Mouse (Mus musculus): ENCODE results near the gene Sox5. TPM values are rescaled to one million over a fixed set of nuclear protein-coding genes. Genes with fewer than 3 reads are reported as not detected.

The Sox5 gene
- polyA plus RNA-seq, 1 experiment from 2014 or later = 27.0 TPM

DNA sequence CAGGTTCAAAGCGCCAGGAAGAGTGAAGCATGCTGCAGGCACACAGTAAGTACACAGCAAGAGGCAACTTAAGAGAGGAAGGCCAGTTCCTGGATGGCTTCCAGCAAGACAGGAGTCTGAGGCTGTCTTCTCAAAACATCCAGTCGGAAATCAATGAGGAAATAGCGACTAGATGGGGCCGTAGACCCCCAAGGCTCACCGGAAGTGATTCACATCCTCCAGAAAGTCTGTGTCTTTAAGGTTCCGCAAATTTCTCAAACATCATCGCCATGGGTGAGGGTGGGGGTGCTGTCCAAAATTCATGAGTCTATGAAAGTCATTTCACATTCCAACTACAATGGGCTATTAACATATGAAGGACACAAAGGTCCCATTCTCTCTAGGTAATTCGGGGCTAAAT is 821.7 kb downstream of the Sox5 start:
- DNase-seq (ENCODE audit: low spot score) (no peak), ATAC-seq (ENCODE audit: low FRiP score) (no peak)
- H3K4me2 ChIP-seq (replicated peaks) = no peak overlapping the region
- H3K4me3 ChIP-seq (replicated peaks; ENCODE audit: low read length) = no peak overlapping the region
- no peaks in the 10 kb centered on the region for H3K9me3 ChIP-seq (ENCODE audit: control insufficient read depth, low read length)
- no peak overlapping the region for H3K27ac ChIP-seq
- H3K27me3 ChIP-seq (ENCODE audit: control insufficient read depth, insufficient read depth, low read length) = no peaks in the 10 kb centered on the region
- no peaks in the 10 kb centered on the region for H3K4me1 ChIP-seq (replicated peaks; ENCODE audit: control insufficient read depth, insufficient read depth, low read length)
- H3K9ac ChIP-seq = no peak overlapping the region
- 89% methylated on average over 8 of the region's 8 CpGs for WGBS
- no peaks in the 10 kb centered on the region for H3K36me3 ChIP-seq (replicated peaks; ENCODE audit: control insufficient read depth, insufficient read depth)

DNA sequence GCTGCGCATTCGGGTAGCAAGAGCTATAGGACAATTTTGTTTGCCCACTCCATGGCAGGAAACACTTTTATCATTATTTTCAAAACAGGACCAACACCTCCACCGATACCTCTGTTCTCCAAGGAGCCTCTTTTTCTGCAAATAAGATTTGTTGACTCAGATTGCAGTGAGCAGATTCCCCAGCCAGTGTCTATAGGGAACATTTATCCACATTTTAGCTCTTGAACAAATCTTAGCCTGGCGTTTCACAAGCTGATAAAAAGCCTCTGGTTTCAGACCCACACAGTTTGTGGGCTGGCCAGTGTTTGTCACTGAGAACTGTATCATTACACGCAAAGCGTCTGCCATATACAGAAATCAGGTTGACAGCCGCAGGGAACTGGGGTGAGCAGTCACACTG is 823.4 kb downstream of the Sox5 start:
- no peak overlapping the region for H3K9ac ChIP-seq
- no peaks in the 10 kb centered on the region for H3K9me3 ChIP-seq (ENCODE audit: control insufficient read depth, low read length)
- no peaks in the 10 kb centered on the region for H3K27me3 ChIP-seq (ENCODE audit: control insufficient read depth, insufficient read depth, low read length)
- no peak overlapping the region for H3K27ac ChIP-seq
- 89% methylated on average over 7 of the region's 7 CpGs for WGBS
- no peak for DNase-seq (ENCODE audit: low spot score)
- no peaks in the 10 kb centered on the region for H3K4me1 ChIP-seq (replicated peaks; ENCODE audit: control insufficient read depth, insufficient read depth, low read length)
- H3K4me2 ChIP-seq (replicated peaks) = no peak overlapping the region
- ATAC-seq (ENCODE audit: low FRiP score) = no peak
- H3K4me3 ChIP-seq (replicated peaks; ENCODE audit: low read length) = no peak overlapping the region
- H3K36me3 ChIP-seq (replicated peaks; ENCODE audit: control insufficient read depth, insufficient read depth) = no peaks in the 10 kb centered on the region

DNA sequence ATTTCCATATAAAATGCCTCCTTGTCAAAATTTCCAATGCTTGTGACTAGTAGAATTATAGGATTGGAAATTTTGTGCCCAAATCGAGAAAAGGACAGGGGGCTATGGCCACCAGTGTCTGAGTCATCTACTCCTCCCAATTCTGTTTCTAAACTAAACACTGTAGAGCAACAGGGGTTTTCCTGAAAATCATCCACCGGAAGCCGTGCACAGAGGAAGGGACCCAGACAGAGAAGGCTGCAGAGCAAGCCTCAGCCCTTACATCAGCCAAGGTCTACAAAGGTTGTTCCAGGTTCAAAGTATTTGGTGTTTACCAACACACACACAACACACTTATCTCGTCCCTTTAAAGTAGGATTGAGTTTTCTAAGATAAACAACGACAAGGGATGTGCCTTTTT is 824.7 kb downstream of the Sox5 start:
- H3K9me3 ChIP-seq (ENCODE audit: control insufficient read depth, low read length) = no peaks in the 10 kb centered on the region
- ATAC-seq (ENCODE audit: low FRiP score) = no peak
- no peak overlapping the region for H3K27ac ChIP-seq

DNA sequence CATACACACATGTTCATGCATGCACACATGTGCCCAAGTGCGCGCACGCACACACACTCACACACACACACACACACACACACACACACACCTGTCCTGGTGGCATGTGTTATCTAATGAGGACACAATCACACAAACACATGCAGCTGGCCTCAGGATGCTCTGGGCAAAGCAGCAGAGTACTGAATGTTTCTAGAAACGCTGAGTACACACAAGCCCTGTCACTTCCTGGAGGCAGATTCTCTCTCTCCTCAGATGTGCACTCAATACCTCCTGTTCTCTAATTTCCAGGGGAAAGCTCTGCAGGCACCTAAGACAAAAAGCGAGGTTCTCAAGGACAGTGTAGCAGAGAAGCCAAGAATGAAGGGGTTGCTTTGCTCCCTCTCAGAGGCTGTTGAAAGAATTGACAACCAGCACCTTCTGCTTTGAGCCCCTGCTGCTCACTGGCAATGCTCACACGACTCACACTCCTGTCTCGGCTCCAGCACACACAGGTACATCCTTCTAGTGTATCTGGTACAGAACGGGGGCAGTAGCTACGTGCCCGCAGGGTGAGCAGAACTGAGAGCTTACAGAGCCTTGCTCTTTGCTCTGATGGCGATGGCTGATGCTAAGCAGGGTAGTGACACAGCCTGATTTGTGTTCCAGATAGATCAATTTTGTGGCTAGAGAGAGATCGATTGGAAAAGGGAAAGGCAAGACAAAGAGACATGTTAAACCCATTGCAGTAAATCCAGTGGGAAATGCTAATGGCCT is 833.0 kb downstream of the Sox5 start:
- DNase-seq (ENCODE audit: low spot score) = no peak
- Histone ChIP-seq H3K36me3 (replicated peaks; ENCODE audit: control insufficient read depth, insufficient read depth) (no peaks in the 10 kb centered on the region), H3K9me3 (ENCODE audit: control insufficient read depth, low read length) (no peaks in the 10 kb centered on the region), H3K9ac (no peak overlapping the region), H3K27me3 (ENCODE audit: control insufficient read depth, insufficient read depth, low read length) (no peaks in the 10 kb centered on the region), H3K27ac (0 out of 2 replicates have a peak overlapping the region, but pooled peaks have one; percentile 7), H3K4me2 (replicated peaks) (no peak overlapping the region), H3K4me1 (replicated peaks; ENCODE audit: control insufficient read depth, insufficient read depth, low read length) (peaks cover 11% of the 10 kb centered on the region), H3K4me3 (replicated peaks; ENCODE audit: low read length) (no peak overlapping the region)
- ATAC-seq (ENCODE audit: low FRiP score) = no peak
- WGBS = 67% methylated on average over 12 of the region's 12 CpGs

More for the DNA sequence above, 824.7 kb downstream of the Sox5 start:
- Histone ChIP-seq H3K4me2 (replicated peaks) (no peak overlapping the region), H3K27me3 (ENCODE audit: control insufficient read depth, insufficient read depth, low read length) (no peaks in the 10 kb centered on the region), H3K4me1 (replicated peaks; ENCODE audit: control insufficient read depth, insufficient read depth, low read length) (no peaks in the 10 kb centered on the region), H3K4me3 (replicated peaks; ENCODE audit: low read length) (no peak overlapping the region), H3K36me3 (replicated peaks; ENCODE audit: control insufficient read depth, insufficient read depth) (no peaks in the 10 kb centered on the region), H3K9ac (no peak overlapping the region)
- no peak for DNase-seq (ENCODE audit: low spot score)
- 84% methylated on average over 5 of the region's 5 CpGs for WGBS

DNA sequence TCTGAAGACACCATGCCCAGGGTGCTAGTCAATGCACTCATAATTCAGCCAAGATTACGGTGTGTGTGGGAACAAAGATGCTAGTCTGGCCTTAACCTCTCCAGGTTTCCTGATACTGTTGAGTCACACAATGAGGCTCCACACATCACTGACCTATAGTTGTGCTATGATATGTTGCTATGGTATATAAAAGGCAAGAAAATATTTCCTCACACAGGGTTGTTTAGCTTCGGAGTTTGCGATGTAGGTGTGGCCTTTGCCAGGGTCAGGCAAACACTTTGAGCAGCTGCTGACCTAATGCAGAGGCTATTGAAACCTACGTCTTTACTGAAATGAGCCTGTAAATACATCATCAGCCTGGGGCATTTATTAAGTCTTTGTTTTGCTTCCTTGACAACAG is 833.7 kb downstream of the Sox5 start:
- Histone ChIP-seq H3K27me3 (ENCODE audit: control insufficient read depth, insufficient read depth, low read length) (no peaks in the 10 kb centered on the region), H3K9ac (no peak overlapping the region), H3K4me2 (replicated peaks) (no peak overlapping the region), H3K9me3 (ENCODE audit: control insufficient read depth, low read length) (no peaks in the 10 kb centered on the region), H3K36me3 (replicated peaks; ENCODE audit: control insufficient read depth, insufficient read depth) (no peaks in the 10 kb centered on the region), H3K4me1 (replicated peaks; ENCODE audit: control insufficient read depth, insufficient read depth, low read length) (peaks cover 11% of the 10 kb centered on the region), H3K27ac (no peak overlapping the region), H3K4me3 (replicated peaks; ENCODE audit: low read length) (no peak overlapping the region)
- ATAC-seq (ENCODE audit: low FRiP score) = no peak
- DNase-seq (ENCODE audit: low spot score) = no peak
- 82% methylated on average over 4 of the region's 4 CpGs for WGBS

DNA sequence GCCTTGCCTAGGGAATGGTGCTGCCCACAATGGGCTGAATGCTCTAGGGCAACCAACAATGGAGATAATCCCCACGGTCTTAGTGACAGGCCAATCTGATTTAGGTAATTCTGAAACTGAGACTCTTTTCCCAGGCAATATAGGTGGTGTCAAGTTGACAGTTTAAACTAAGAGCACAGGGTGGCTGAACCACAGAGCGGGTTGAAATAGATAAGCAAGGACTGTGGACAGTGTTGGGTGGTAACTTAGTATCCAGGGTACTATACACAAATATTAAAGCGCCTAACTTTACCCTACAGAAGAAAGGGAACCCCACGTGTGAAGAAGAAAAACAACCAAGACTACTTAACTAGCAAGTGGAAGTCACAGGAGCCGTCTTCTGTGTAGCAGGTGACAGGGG is 838.7 kb downstream of the Sox5 start:
- H3K9me3 ChIP-seq (ENCODE audit: control insufficient read depth, low read length) = no peaks in the 10 kb centered on the region
- H3K27ac ChIP-seq = no peak overlapping the region
- H3K4me1 ChIP-seq (replicated peaks; ENCODE audit: control insufficient read depth, insufficient read depth, low read length) = no peaks in the 10 kb centered on the region; the same call in 1 of the 2 replicates
- H3K4me3 ChIP-seq (replicated peaks; ENCODE audit: low read length) = no peak overlapping the region
- H3K36me3 ChIP-seq (replicated peaks; ENCODE audit: control insufficient read depth, insufficient read depth) = no peaks in the 10 kb centered on the region
- H3K27me3 ChIP-seq (ENCODE audit: control insufficient read depth, insufficient read depth, low read length) = no peaks in the 10 kb centered on the region
- H3K9ac ChIP-seq = no peak overlapping the region
- H3K4me2 ChIP-seq (replicated peaks) = no peak overlapping the region
- 92% methylated on average over 5 of the region's 5 CpGs for WGBS
- DNase-seq (ENCODE audit: low spot score) (no peak), ATAC-seq (ENCODE audit: low FRiP score) (no peak)

DNA sequence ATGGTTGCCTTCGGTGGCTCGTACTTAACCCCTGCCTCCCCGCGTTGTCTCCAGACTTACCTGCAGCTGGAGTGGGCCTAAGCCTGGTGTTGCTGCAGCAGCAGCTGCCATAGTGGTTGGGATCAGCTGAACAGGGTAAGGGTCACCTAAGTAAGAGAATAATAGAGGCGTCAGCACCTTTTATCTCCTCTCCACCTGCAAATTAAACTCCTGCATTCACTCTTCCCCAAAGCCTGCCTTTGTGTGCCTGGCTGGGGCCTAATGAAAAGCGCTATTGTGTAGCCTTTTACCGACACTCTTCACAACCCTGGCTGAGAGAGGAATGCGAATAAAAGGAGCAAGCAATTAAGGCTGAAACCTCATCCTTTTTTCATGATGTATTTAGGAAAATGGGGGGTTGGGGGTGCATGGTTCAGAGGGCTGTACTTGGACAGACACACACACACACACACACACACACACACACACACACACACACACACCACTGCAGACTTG is 840.4 kb downstream of the Sox5 start:
- H3K27ac ChIP-seq = no peak overlapping the region
- no peak; the same call in 1 of the 2 replicates for ATAC-seq (ENCODE audit: low FRiP score)

DNA sequence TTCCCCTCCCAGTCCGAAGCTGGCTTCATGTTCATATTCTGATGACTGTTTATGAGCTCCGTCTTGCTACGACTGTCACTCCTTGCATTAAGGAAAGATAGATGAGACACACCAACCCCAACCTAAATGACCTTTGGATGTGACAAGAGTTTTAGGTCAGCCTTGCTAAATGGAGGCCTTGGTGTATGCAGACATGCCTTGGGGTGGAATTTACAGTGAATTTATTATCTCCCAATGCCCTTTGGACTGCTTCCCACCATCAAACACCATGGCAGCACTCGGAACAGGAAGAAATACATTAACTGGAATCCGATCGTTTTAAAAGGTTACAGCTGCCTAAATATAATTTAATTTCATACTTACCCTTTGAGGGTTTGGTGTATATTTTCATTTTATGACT is 858.6 kb downstream of the Sox5 start:
- ATAC-seq (ENCODE audit: low FRiP score) (no peak), DNase-seq (ENCODE audit: low spot score) (no peak)
- Histone ChIP-seq H3K36me3 (replicated peaks; ENCODE audit: control insufficient read depth, insufficient read depth) (no peaks in the 10 kb centered on the region), H3K27ac (no peak overlapping the region), H3K4me3 (replicated peaks; ENCODE audit: low read length) (no peak overlapping the region), H3K27me3 (ENCODE audit: control insufficient read depth, insufficient read depth, low read length) (no peaks in the 10 kb centered on the region), H3K9me3 (ENCODE audit: control insufficient read depth, low read length) (no peaks in the 10 kb centered on the region), H3K9ac (no peak overlapping the region), H3K4me2 (replicated peaks) (no peak overlapping the region), H3K4me1 (replicated peaks; ENCODE audit: control insufficient read depth, insufficient read depth, low read length) (no peaks in the 10 kb centered on the region)
- WGBS = 72% methylated on average over 6 of the region's 6 CpGs

More for the DNA sequence above, 840.4 kb downstream of the Sox5 start:
- H3K4me1 ChIP-seq (replicated peaks; ENCODE audit: control insufficient read depth, insufficient read depth, low read length) = no peaks in the 10 kb centered on the region; the same call in 1 of the 2 replicates
- no peak for DNase-seq (ENCODE audit: low spot score)
- no peak overlapping the region for H3K4me3 ChIP-seq (replicated peaks; ENCODE audit: low read length)
- no peaks in the 10 kb centered on the region for H3K27me3 ChIP-seq (ENCODE audit: control insufficient read depth, insufficient read depth, low read length)
- no peak overlapping the region for H3K9ac ChIP-seq
- no peak overlapping the region for H3K4me2 ChIP-seq (replicated peaks)
- H3K36me3 ChIP-seq (replicated peaks; ENCODE audit: control insufficient read depth, insufficient read depth) = no peaks in the 10 kb centered on the region
- WGBS = 19% methylated on average over 8 of the region's 8 CpGs
- no peaks in the 10 kb centered on the region for H3K9me3 ChIP-seq (ENCODE audit: control insufficient read depth, low read length)

DNA sequence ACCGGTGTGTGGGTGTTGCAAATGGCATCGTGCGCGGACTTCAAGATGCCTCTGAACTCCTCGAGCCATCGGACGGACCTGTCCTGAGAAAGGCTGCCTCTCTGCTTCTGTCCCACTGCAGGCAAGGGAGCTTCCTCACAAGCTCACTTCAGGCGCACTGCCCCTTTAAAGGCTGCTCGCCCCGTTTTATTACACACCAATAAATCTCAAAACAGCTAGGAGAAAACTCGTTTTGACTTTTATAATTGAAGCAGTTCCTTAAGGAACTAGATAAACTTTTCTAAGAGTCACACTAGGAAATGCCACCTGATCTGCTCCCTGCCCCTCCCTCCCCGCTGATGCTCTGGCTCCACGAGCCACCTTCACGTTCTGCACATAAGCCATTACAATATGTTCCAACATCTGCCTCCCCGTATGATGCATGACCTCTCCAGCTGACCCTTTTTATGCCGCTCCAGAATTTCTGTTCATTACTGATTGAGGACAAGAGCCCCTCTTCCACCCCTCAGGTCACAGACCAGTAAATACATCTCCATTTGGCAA is 863.3 kb downstream of the Sox5 start:
- no peak overlapping the region for H3K27ac ChIP-seq
- WGBS = 63% methylated on average over 16 of the region's 16 CpGs
- no peak for DNase-seq (ENCODE audit: low spot score)
- H3K27me3 ChIP-seq (ENCODE audit: control insufficient read depth, insufficient read depth, low read length) = no peaks in the 10 kb centered on the region
- no peaks in the 10 kb centered on the region for H3K4me1 ChIP-seq (replicated peaks; ENCODE audit: control insufficient read depth, insufficient read depth, low read length)
- no peak overlapping the region for H3K4me2 ChIP-seq (replicated peaks)
- no peak for ATAC-seq (ENCODE audit: low FRiP score)
- H3K36me3 ChIP-seq (replicated peaks; ENCODE audit: control insufficient read depth, insufficient read depth) = no peaks in the 10 kb centered on the region
- H3K9me3 ChIP-seq (ENCODE audit: control insufficient read depth, low read length) = no peaks in the 10 kb centered on the region
- no peak overlapping the region for H3K4me3 ChIP-seq (replicated peaks; ENCODE audit: low read length)
- H3K9ac ChIP-seq = no peak overlapping the region
